Mouse (Mus musculus) MEL (cell line): Measurements from ENCODE around the gene Frmd6.

Experiments used
- BHLHE40 ChIP-seq: IDR thresholded peaks from 2 replicates; pipeline ENCODE4 v1.6.1; 2012; ENCODE audit warnings: low read depth, mild to moderate bottlenecking, inconsistent platforms, low read length, improper control_type of control experiment, borderline replicate concordance
- CTCF ChIP-seq, 3 experiments: IDR thresholded peaks in 2 of 3; conservative IDR thresholded peaks in 1 of 3; 2 replicates each; pipeline ENCODE4 v1.5.1; 2011 to 2012; ENCODE audit warnings: low read length in 3 of 3, low read depth in 2 of 3, mild to moderate bottlenecking in 2 of 3, improper control_type of control experiment in 1 of 3, inconsistent platforms in 1 of 3, mixed read lengths in 1 of 3, moderate library complexity in 1 of 3; ENCODE audit not compliant: control insufficient read depth in 1 of 3, insufficient read depth in 1 of 3, poor library complexity in 1 of 3, severe bottlenecking in 1 of 3
- EP300 ChIP-seq, 2 experiments: IDR thresholded peaks; 2 replicates each; pipeline ENCODE4 v1.6.1; 2011; ENCODE audit warnings: improper control_type of control experiment in 2 of 2, low read length in 2 of 2, low read depth in 1 of 2, mild to moderate bottlenecking in 1 of 2
- GATA1 ChIP-seq: IDR thresholded peaks from 2 replicates; pipeline ENCODE4 v1.6.1; 2011; ENCODE audit warnings: low read depth, low read length, improper control_type of control experiment
- MAFK ChIP-seq: IDR thresholded peaks from 2 replicates; pipeline ENCODE4 v1.6.1; 2011; ENCODE audit warnings: low read depth, mild to moderate bottlenecking, low read length, improper control_type of control experiment, borderline replicate concordance
- MEF2A ChIP-seq: IDR thresholded peaks from 2 replicates; pipeline ENCODE4 v1.6.1; 2014; ENCODE audit warnings: low read depth, mild to moderate bottlenecking, inconsistent platforms, low read length, improper control_type of control experiment; ENCODE audit not compliant: poor library complexity, insufficient replicate concordance, severe bottlenecking; ENCODE audit errors: extremely low read depth
- MYC ChIP-seq: IDR thresholded peaks from 2 replicates; pipeline ENCODE4 v1.6.1; 2011; ENCODE audit warnings: low read depth, mild to moderate bottlenecking, low read length, improper control_type of control experiment, moderate library complexity
- POLR2A ChIP-seq, 2 experiments: IDR thresholded peaks; 2 replicates each; pipeline ENCODE4 v1.6.1; 2011 to 2012; ENCODE audit warnings: low read length in 2 of 2, mild to moderate bottlenecking in 2 of 2, control low read depth in 1 of 2, improper control_type of control experiment in 1 of 2, low read depth in 1 of 2, moderate library complexity in 1 of 2; ENCODE audit not compliant: control insufficient read depth in 1 of 2, insufficient read depth in 1 of 2, poor library complexity in 1 of 2
- POLR2AphosphoS2 ChIP-seq: IDR thresholded peaks from 2 replicates; pipeline ENCODE4 v1.6.1; 2011; ENCODE audit warnings: low read length, improper control_type of control experiment
- RCOR1 ChIP-seq: IDR thresholded peaks from 2 replicates; pipeline ENCODE4 v1.6.1; 2012; ENCODE audit warnings: low read depth, mild to moderate bottlenecking, inconsistent platforms, low read length, improper control_type of control experiment
- SIN3A ChIP-seq: IDR thresholded peaks from 2 replicates; pipeline ENCODE4 v1.6.1; 2012; ENCODE audit warnings: low read length, improper control_type of control experiment, inconsistent platforms
- USF1 ChIP-seq: IDR thresholded peaks from 2 replicates; pipeline ENCODE4 v1.6.1; 2014; ENCODE audit warnings: low read depth, mild to moderate bottlenecking, inconsistent platforms, low read length, improper control_type of control experiment, moderate library complexity
- ZKSCAN1 ChIP-seq: IDR thresholded peaks from 2 replicates; pipeline ENCODE4 v1.6.1; 2012; ENCODE audit warnings: low read depth, mild to moderate bottlenecking, inconsistent platforms, low read length, improper control_type of control experiment, moderate library complexity
- ZNF384 ChIP-seq: IDR thresholded peaks from 2 replicates; pipeline ENCODE4 v1.6.1; 2012; ENCODE audit warnings: low read depth, mild to moderate bottlenecking, inconsistent platforms, low read length, improper control_type of control experiment

- no peak for TF ChIP-seq ZNF384
- TF ChIP-seq POLR2A (IDR thresholded peaks at IDR 0.05; ENCODE audit: control insufficient read depth in 1 of 2, insufficient read depth in 1 of 2, low read depth in 1 of 2, low read length in 2 of 2, poor library complexity in 1 of 2) = no peak
- no peak for TF ChIP-seq GATA1
- TF ChIP-seq BHLHE40 = no peak
- TF ChIP-seq MAFK = no peak
- no peak for TF ChIP-seq POLR2AphosphoS2
- no peak for TF ChIP-seq ZKSCAN1
- no peak for TF ChIP-seq EP300 (IDR thresholded peaks at IDR 0.05; ENCODE audit: low read depth in 1 of 2, low read length in 2 of 2)
- no peak for TF ChIP-seq MEF2A
- TF ChIP-seq CTCF (IDR thresholded peaks at IDR 0.05 in 2 of 3, conservative IDR thresholded peaks at IDR 0.05 in 1 of 3; ENCODE audit: control insufficient read depth in 1 of 3, insufficient read depth in 1 of 3, low read depth in 2 of 3, low read length in 3 of 3, poor library complexity in 1 of 3, severe bottlenecking in 1 of 3) = no peak
- no peak for TF ChIP-seq RCOR1
- TF ChIP-seq MYC = no peak
- TF ChIP-seq SIN3A = no peak
- no peak for TF ChIP-seq USF1
Observed at GRCm38 (mm10) chr12:70908076-70908475, 82.8 kb downstream of the Frmd6 start.
